Mouse (Mus musculus) embryonic fibroblast, embryonic 13.5 days (primary cell): Measurements from ENCODE around the gene Prdm9. TPM values are rescaled to one million over a fixed set of nuclear protein-coding genes. Genes with fewer than 3 reads are reported as not detected.

Experiments used
- H3K27ac ChIP-seq: 2 replicates; pipeline ENCODE4 v1.5.1; 2012; ENCODE audit warnings: low read length, control low read depth, inconsistent platforms; ENCODE audit not compliant: insufficient read depth
- H3K4me1 ChIP-seq: 2 replicates; pipeline ENCODE4 v1.6.1; 2011; ENCODE audit warnings: low read length; ENCODE audit not compliant: control insufficient read depth, insufficient read depth
- H3K4me3 ChIP-seq: 2 replicates; pipeline ENCODE4 v1.5.1; 2011; ENCODE audit warnings: mild to moderate bottlenecking, control low read depth, low read length; ENCODE audit not compliant: insufficient read depth
- CTCF ChIP-seq: IDR thresholded peaks from 2 replicates; pipeline ENCODE4 v1.5.1; 2011; ENCODE audit warnings: mild to moderate bottlenecking, control low read depth, low read length, moderate library complexity, borderline replicate concordance; ENCODE audit not compliant: insufficient read depth
- POLR2A ChIP-seq: IDR thresholded peaks from 2 replicates; pipeline ENCODE4 v1.6.1; 2011; ENCODE audit warnings: low read depth, mild to moderate bottlenecking, control low read depth, low read length, moderate library complexity
- polyA plus RNA-seq: library from polyadenylated mRNA; stranded (reverse); fragments of >200 nt; gene quantifications from 2 replicates; pipeline ENCODE4 v1.2.4, GENCODE M21; 2011; ENCODE audit warnings: low read depth; ENCODE audit not compliant: missing spikeins, insufficient read length

Gene Prdm9
- polyA plus RNA-seq, 1 experiment: 3.7 TPM

DNA sequence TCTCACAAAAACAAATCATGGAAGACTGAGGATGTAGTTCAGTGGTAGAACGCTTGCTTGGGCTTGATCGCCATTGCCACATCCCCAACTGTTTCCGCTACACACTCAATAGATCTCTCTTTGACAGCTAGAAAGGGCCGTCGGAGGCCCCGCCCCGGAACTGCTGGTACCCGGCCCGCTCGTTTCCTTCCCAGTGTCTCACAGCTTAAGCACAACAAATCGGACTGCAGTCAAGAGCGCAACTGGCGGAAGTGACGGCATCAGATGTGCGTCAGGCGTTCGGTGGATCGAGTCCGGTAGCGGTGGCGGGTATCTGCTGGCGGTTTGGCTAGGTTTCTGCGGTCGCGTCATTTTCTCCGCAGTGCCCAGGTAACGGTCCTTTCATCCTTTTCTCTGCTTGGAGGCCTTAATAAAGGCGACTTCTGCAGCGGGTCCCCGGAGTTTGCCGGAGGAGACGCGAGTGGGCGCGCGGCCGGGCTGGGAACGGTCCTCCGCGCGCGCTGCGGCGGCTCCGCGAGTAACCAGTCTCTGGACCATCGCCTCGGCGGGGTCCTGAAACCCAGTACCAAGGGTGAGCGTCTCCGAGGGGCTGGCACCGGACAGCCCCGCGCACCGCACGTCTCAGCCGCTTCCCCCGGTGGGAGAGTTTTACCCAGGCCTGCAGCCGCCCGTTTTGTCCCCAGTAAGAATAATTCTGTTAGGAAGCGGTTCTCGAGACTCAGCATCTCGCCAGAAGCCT lies 64.3 kb downstream of the Prdm9 start, which contains the start of the genes Psmb1 and Tbp:
Gene Psmb1, minus strand, starts transcription at position 96 of the 739 bp plus-strand sequence.
Gene Tbp, plus strand, starts transcription at position 233 of the 739 bp plus-strand sequence.
- Histone ChIP-seq H3K4me1 (peaks cover 3% of the 10 kb centered on the region), H3K27ac (peak within 1 kb of the TSS; percentile 82), H3K4me3 (peak within 1 kb of the TSS; percentile 93)
- peak; percentile 87 for TF ChIP-seq POLR2A
- no peak for TF ChIP-seq CTCF

DNA sequence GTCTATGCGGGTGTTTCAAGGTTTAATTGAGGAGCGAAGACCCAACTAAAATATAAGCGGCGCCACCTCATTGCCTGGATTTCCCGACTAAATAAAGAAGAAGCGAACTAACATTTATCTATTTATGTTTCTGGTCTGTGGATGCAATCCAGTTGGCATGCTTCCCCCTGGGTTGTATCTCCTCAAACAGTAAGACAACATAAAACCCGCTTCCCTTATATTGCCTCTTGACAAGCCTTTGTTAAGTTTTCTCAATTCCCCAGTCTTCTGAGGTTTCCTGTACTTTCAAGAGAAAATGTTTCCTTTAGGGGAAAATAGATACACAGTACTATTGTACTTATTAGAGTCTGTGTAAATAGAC lies 65.4 kb downstream of the Prdm9 start:
- Histone ChIP-seq H3K27ac (0 out of 2 replicates have a peak overlapping the region, but pooled peaks have one; percentile 5), H3K4me3 (peak overlapping the region; percentile 24), H3K4me1 (peaks cover 3% of the 10 kb centered on the region)
- TF ChIP-seq POLR2A (no peak), CTCF (no peak)

DNA sequence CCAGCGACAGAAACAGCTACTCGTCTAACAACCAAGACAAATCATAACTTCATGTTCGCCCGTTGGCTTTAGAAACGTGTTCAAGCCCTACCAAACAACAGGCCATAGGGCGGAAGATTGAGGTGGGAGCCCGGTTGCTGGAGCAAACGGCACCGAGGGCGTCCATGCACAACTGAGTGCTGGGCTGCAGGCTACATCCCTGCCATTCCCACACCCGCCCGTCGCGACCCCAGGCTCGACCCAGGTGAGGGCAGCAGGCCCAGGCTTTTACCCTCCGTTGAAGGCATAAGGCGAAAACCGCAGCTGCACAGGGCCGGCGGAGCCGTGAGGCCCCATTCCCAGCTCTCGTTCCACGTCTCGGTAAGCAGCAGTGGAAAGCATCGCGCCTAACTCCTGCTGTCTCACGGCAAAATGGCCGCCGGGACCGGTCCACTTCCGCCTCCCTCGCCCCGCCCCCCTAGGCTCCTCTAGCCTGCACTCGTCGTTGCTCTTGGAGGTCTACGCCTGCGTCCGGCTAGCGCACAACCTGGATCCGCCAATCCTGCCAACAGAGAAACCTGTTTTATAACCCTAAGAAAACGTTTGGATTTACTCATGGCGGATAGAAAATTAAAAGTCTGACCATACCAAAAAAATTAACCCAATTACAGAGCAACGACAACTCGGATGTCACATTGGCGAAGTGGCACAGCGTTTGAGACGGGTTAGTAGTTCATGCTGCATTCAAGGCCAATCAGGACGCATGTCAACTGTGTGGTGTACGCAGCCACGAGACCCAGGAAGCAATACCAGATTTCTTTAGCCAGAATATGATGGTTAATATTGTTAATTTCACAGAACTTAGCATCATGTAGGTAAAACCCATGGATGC lies 66.0 kb downstream of the Prdm9 start:
- Histone ChIP-seq H3K27ac (peak overlapping the region; percentile 67), H3K4me1 (peaks cover 3% of the 10 kb centered on the region), H3K4me3 (peak overlapping the region; percentile 84)
- TF ChIP-seq POLR2A: peak; percentile 88
- no peak for TF ChIP-seq CTCF

Other genes with a start within 250 kb of the Prdm9 start
- gene Dll1, start 187.5 kb downstream of the Prdm9 start, polyA plus RNA-seq: 0.40 and 0.97 TPM in 2 replicates
- 25.2 and 25.3 TPM in 2 replicates for gene Fam120b, start 168.2 kb downstream of the Prdm9 start, polyA plus RNA-seq
- gene Psmb1, start 64.6 kb downstream of the Prdm9 start, polyA plus RNA-seq: 179 and 190 TPM in 2 replicates
- gene Tbp, start 64.5 kb downstream of the Prdm9 start, polyA plus RNA-seq: 36.8 and 38.8 TPM in 2 replicates
- gene Pdcd2, start 37.1 kb downstream of the Prdm9 start, polyA plus RNA-seq: 27.6 and 38.2 TPM in 2 replicates
- gene Chd1, start 140.6 kb upstream of the Prdm9 start, polyA plus RNA-seq: 33.8 TPM in 2 replicates